Mouse (Mus musculus): ENCODE data around the gene Supt3. TPM values are rescaled to one million over a fixed set of nuclear protein-coding genes. Genes with fewer than 3 reads are reported as not detected.

Supt3 gene
- polyA plus RNA-seq, 1 experiment from 2014 or later: 6.5 TPM

DNA sequence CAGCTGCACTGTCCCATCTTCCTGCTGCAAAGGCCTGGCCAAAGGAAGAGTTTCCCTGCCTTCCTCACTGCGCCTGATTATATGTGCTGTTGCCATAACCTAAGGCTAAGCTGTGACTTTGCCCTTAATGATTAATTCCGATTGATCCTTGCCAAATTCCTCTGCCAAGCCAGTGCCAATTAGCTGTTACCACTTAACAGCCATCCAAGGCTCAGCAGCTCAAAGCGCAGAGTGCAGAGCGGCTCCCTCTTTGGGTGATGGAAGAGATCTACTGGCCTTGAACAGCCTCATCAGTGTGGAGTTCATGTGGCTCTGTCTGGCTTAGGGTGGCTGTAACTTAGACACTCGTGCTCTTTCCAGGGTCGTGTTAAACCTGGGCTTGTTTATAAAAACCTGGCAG lies 366.1 kb downstream of the Supt3 start:
- 69% methylated on average over 6 of the region's 6 CpGs for WGBS (ENCODE audit: insufficient replicate concordance)
- H3K36me3 ChIP-seq (replicated peaks): no peaks in the 10 kb centered on the region
- H3K27me3 ChIP-seq: no peaks in the 10 kb centered on the region
- no peak overlapping the region for H3K27ac ChIP-seq (replicated peaks)
- H3K4me1 ChIP-seq (replicated peaks): no peaks in the 10 kb centered on the region
- H3K4me3 ChIP-seq (replicated peaks): no peak overlapping the region
- H3K9ac ChIP-seq: no peak overlapping the region
- H3K4me2 ChIP-seq: no peak overlapping the region
- no peaks in the 10 kb centered on the region for H3K9me3 ChIP-seq (replicated peaks)
- ATAC-seq (ENCODE audit: insufficient read depth): no peak

DNA sequence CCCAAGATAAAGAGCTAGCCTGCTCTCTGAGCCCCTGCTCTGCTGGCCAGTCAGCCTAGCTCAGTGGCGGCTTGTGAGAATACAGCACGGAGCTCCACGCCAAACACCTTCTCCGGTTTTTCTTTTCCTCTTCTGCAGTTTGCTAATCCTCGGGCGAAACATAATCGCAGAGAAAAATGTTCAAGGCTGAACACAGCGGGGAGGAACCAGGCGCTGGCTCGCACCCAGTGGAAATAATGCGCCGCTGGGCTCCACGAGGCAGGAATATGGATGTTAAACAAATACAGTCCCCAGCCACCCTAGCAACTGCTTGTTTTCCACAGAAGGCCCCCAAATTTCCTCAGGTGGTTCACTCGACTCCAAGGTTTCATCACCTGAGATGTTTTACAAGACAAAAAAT lies 367.7 kb downstream of the Supt3 start:
- Histone ChIP-seq H3K9ac (no peak overlapping the region), H3K4me1 (replicated peaks) (no peaks in the 10 kb centered on the region)
- 84% methylated on average over 14 of the region's 14 CpGs for WGBS (ENCODE audit: insufficient replicate concordance)

DNA sequence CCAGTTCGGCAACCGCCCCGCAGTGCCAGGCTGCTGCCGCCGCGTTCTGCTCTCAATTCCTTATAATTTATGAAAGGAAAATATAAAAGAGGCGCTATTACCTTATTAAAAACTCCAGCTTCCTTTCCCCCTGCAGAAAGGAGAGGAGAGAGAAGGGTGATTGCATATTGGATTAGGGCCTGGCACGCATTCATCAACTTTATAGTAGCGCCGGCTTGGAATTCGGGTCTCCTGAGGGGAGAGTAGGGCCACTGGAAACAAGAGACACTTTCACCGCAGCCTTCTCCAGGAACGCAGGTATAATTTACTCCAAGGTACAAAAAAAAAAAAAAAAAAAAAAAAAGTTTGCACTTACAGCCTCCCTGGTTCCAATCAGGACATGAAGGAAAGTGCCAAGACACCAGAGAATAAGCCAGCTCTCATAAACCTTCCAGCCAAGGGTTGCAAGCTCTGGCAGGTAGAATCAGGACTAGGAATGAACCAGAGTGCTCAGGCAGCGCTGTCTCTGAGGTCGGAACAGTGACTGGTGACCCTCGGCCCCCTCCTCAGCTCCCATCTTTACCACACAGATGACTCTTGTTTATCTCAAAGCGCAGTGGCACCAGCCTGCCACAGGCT lies 374.5 kb downstream of the Supt3 start:
- no peaks in the 10 kb centered on the region for H3K36me3 ChIP-seq (replicated peaks)
- no peaks in the 10 kb centered on the region for H3K9me3 ChIP-seq (replicated peaks)
- H3K4me2 ChIP-seq: no peak overlapping the region
- H3K4me1 ChIP-seq (replicated peaks): no peaks in the 10 kb centered on the region
- 75% methylated on average over 17 of the region's 17 CpGs for WGBS (ENCODE audit: insufficient replicate concordance)
- H3K27ac ChIP-seq (replicated peaks): no peak overlapping the region
- no peak overlapping the region for H3K9ac ChIP-seq
- no peaks in the 10 kb centered on the region for H3K27me3 ChIP-seq
- ATAC-seq (ENCODE audit: insufficient read depth): no peak
- no peak overlapping the region for H3K4me3 ChIP-seq (replicated peaks)

More for the DNA sequence above, 367.7 kb downstream of the Supt3 start:
- H3K4me2 ChIP-seq: no peak overlapping the region
- no peak for ATAC-seq (ENCODE audit: insufficient read depth)
- H3K36me3 ChIP-seq (replicated peaks): no peaks in the 10 kb centered on the region
- no peak overlapping the region for H3K4me3 ChIP-seq (replicated peaks)
- H3K27me3 ChIP-seq: no peaks in the 10 kb centered on the region
- H3K9me3 ChIP-seq (replicated peaks): no peaks in the 10 kb centered on the region
- no peak overlapping the region for H3K27ac ChIP-seq (replicated peaks)

DNA sequence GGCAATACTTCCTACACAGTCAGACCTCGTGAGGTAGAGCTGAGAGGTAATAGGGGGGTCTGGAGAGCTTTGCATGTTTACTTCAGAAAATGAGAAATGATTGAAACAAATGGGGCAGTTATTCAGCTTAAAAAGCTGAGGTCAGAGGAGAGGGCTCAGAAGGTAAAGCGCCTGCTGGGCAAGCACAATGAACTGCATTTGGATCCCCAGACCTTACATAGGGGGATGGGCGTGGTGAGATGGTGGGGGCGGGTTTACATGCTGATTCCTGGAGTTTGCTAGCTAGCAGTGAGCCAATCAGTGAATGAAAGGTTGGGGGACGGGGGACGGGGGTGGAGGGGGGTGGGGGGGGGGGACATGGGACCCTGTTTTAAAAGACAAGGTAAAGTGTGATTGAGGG lies 376.8 kb downstream of the Supt3 start:
- WGBS (ENCODE audit: insufficient replicate concordance): 36% methylated on average over 6 of the region's 6 CpGs
- Histone ChIP-seq H3K27ac (replicated peaks) (no peak overlapping the region), H3K4me1 (replicated peaks) (no peaks in the 10 kb centered on the region), H3K36me3 (replicated peaks) (no peaks in the 10 kb centered on the region), H3K4me3 (replicated peaks) (no peak overlapping the region), H3K9ac (no peak overlapping the region), H3K27me3 (no peaks in the 10 kb centered on the region), H3K9me3 (replicated peaks) (no peaks in the 10 kb centered on the region), H3K4me2 (no peak overlapping the region)
- no peak for ATAC-seq (ENCODE audit: insufficient read depth)

DNA sequence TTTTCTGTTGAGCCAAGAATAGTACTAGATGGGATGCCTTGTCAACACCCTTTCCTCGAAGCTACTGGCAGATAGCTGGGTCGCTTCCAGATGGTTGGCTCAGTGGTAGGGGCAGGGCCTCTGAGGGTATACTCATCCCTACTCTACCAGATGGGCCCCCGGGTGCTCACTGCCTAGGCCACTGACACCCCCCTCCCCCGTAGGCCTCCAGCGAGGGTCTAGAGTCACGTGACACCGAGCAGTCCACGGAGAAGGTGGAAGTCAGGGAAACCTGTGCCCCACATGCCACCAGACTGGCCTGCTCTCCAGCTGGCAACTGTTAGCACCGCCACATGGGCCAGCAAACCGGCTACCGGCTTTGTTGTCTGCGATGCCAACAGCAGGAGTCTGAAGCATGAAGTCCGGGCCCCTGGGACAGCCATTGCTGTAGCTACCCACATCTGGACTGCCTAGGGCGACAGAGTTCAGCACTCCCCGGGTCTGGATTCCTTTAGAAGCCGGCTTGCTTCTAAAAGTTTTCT lies 381.3 kb downstream of the Supt3 start:
- no peak overlapping the region for H3K27ac ChIP-seq (replicated peaks)
- no peak for ATAC-seq (ENCODE audit: insufficient read depth)
- no peak overlapping the region for H3K9ac ChIP-seq
- whole genome bisulfite sequencing (ENCODE audit: insufficient replicate concordance): 69% methylated on average over 16 of the region's 16 CpGs
- no peaks in the 10 kb centered on the region for H3K4me1 ChIP-seq (replicated peaks)
- no peak overlapping the region for H3K4me3 ChIP-seq (replicated peaks)
- H3K36me3 ChIP-seq (replicated peaks): no peaks in the 10 kb centered on the region
- no peaks in the 10 kb centered on the region for H3K27me3 ChIP-seq
- no peaks in the 10 kb centered on the region for H3K9me3 ChIP-seq (replicated peaks)
- H3K4me2 ChIP-seq: no peak overlapping the region

DNA sequence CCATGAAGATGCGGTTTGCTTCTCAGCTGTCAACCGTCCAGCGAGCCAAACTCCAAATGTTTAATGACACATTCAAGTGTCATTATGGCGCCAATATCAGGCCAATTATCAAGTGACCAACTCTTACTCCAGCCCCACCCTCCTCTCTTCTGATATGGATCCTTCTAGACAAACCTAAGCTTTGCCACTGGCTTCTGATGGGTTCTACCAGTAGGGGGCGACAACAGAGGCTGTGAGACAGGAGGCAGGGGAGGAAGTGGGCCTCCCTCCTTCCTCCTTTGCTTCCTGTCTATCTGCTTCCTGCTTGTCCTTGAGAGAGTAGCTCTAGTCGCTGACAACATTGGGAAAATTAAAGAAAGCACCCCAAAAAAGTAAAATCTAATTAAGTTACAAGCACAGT lies 383.7 kb downstream of the Supt3 start:
- Histone ChIP-seq H3K36me3 (replicated peaks) (no peaks in the 10 kb centered on the region), H3K27me3 (no peaks in the 10 kb centered on the region), H3K4me1 (replicated peaks) (no peaks in the 10 kb centered on the region), H3K9me3 (replicated peaks) (no peaks in the 10 kb centered on the region), H3K27ac (replicated peaks) (no peak overlapping the region), H3K4me2 (no peak overlapping the region), H3K9ac (no peak overlapping the region), H3K4me3 (replicated peaks) (no peak overlapping the region)
- ATAC-seq (ENCODE audit: insufficient read depth): no peak
- WGBS (ENCODE audit: insufficient replicate concordance): 67% methylated on average over 6 of the region's 6 CpGs

DNA sequence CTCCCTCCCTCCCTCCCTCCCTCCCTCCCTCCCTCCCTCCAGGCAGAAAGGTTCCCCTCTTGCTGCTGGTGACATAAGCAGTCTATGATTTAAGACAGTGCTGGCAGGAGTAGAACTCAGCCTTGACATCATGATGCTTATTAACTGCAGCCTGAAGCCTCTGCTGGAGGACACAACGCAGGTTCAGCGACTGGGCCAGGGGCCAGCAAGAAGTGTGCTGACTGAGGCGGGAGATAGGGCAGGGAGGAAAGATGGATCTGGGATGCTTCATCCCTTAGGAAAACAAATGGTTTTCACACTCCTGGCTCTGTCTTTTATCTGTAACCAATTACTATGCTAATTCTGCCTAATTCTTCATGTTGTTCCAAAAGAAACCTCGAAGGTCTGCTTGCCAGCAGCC lies 388.8 kb downstream of the Supt3 start:
- H3K36me3 ChIP-seq (replicated peaks): no peaks in the 10 kb centered on the region
- 37% methylated on average over 4 of the region's 4 CpGs for WGBS (ENCODE audit: insufficient replicate concordance)
- no peaks in the 10 kb centered on the region for H3K27me3 ChIP-seq
- no peak overlapping the region for H3K27ac ChIP-seq (replicated peaks)
- H3K9me3 ChIP-seq (replicated peaks): no peaks in the 10 kb centered on the region
- H3K4me2 ChIP-seq: no peak overlapping the region
- H3K4me3 ChIP-seq (replicated peaks): no peak overlapping the region
- H3K9ac ChIP-seq: no peak overlapping the region
- no peaks in the 10 kb centered on the region for H3K4me1 ChIP-seq (replicated peaks)
- no peak for ATAC-seq (ENCODE audit: insufficient read depth)

Other genes with a start within 250 kb of the Supt3 start
- 0.56 and 0.98 TPM in 2 replicates for gene Runx2, start 37.6 kb downstream of the Supt3 start, polyA plus RNA-seq (2015; fragmentation: Nextera tagmentation; extraction: Ambion mirVana)

All from liver, embryonic 15.5 days (tissue).